Mouse (Mus musculus): ENCODE data around the gene Crocc2.
A peak's percentile ranks its signal among the peaks of the same experiment; 100 is the strongest.

Crocc2 gene

DNA sequence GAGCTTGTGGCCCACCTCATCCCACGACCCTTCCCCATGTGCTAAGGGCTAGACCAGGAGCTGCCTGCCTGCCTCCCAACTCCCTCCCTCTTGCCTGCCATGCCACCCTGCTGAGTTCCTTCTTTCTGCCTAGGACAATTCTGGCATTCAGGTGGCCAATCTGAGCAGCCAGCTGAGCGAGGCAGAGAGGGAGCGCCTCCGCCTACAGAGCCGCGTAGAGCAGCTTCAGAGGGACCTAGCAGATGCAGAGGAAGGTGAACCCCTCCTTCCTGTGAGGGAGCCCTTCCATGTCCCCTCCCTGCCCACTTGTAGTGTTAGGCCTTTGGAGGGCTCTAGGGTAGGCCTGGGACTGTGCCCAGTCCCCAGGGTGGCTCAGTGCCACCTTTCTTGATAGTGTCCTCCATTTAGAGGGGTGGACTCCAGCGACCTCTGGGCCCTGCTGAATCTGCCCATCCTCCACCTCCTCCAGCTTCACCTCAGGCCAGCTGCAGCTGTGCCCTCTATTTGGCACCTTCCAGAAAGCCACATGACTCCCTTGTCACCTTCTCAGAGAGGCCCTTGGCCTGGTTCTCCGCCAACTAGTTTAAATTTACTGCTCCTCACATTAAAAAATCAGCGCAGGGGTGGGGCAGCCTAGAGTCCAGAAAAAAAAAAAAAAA is 48.4 kb downstream of the Crocc2 start:
- no peak for DNase-seq (ENCODE audit: low read depth)

DNA sequence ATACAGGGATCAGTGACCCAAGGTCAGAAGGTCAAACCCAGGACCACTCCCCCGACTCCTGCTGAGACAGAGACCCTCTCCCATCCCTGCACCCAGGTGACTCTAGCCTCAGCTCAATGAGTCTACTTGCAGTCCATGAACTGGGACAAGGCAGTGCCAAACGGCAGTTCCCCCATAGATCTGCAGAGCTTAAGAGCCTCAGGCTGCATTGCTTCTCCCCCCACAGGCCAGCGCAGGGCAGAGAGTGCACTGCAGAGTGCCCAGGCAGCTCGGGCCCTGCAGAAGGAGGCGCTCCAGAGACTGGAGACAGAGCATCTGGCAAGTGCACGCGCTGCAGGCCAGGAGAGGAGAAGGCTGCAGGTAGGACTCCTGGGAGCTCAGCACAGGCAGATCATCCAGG is 49.0 kb downstream of the Crocc2 start:
- no peak for DNase-seq (ENCODE audit: low read depth)

- DNase-seq (ENCODE audit: low read depth) = no peak
Observed at GRCm38 (mm10) chr1:93220776-93221175, 52.3 kb downstream of the Crocc2 start.

- peak; percentile 51 for DNase-seq (ENCODE audit: low read depth)
Observed at GRCm38 (mm10) chr1:93223972-93224371, 55.4 kb downstream of the Crocc2 start.

- no peak for DNase-seq (ENCODE audit: low read depth)
Observed at GRCm38 (mm10) chr1:93225226-93225625, 56.7 kb downstream of the Crocc2 start.

- DNase-seq (ENCODE audit: low read depth) = no peak
Observed at GRCm38 (mm10) chr1:93225731-93226520, 57.4 kb downstream of the Crocc2 start.

GRCm38 (mm10) chr1:93227303-93227975 is 58.9 kb downstream of the Crocc2 start:
- DNase-seq (ENCODE audit: low read depth) = no peak

- DNase-seq (ENCODE audit: low read depth) = no peak
Observed at GRCm38 (mm10) chr1:93227976-93228365, 59.4 kb downstream of the Crocc2 start.

DNA sequence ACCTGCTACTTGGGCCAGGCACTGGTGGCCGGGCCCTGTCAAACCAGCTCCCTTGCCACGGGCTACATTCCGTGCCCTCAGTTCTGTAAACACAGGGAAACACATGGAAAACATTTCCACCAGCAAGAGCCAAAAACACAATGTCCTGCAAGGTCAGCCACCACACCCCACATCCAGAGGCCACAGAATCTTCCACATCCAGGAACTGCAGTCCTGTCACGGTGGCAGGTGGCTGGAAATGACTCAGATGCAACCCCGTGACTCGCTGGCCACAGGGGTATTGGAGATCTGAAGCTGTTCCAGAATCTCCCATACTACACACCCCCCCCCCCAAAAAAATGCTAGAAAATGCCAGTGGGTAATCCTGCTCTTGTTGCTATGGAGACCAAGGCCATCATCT is 60.7 kb downstream of the Crocc2 start:
- no peak for DNase-seq (ENCODE audit: low read depth)

DNA sequence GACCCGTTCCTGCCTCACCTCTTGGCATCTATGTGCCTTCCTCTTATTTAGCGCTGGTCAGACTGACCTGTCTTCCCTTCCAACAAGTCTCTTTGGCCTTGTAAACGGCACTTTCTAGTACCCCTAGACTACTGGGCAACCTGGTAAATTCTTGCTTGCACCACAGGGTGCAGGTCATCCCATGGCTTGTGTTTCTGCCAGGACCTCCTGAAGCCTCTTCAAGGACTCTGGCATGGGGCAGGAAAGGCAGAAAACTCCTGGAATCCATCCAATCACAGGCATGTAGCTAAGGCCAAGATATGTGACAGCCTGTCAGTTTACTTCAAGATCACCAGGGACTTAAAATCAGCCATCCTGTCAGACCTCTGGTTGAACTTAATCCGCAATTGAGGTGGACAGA is 61.1 kb downstream of the Crocc2 start:
- DNase-seq (ENCODE audit: low read depth) = no peak

DNA sequence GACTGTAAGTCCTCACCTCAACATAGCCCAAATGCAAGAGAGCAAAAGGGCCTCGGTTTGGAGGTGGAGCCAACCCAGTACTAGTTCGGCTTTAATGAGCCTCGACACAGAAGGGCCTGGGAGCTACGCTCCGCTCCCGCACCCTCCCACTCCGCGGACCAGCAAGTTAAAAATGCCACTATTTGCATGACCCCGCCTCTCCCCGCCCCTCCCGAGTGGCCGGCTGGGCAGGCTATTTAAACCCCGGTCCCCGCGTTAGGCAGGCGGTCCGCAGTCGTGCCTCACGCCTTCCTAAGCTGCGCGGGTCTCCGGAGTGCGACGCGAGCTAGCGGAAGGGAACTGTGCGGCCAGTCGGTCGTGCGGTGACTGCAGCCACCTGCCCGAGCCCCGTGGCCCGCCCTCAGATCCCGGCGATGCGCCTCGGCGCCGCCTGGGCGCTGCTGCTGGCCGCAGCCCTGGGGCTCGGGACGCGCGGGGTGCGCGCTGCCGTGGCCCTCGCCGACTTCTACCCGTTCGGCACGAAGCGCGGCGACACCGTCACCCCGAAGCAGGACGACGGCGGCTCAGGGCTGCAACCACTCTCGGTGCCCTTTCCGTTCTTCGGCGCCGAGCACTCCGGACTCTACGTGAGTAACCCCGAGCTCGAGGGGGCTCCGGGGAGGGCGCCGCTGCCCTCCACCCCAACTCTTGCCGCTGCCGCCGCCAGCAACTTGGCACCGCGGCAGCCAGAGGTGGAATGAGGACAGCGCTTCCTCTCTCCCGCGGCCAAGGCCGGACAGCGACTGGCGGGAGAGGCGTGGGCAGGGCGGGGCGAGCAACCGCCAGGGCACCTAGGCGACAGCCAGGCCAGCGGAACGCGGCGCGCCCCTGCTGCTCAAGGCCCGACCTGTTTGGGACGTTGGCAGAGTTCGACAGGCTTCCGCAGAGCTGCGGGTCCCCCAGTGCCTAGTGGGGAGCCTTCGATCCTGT is 67.3 kb downstream of the Crocc2 start, which contains the start of gene Sned1:
Gene Sned1, plus strand, starts transcription at position 266 of the 969 bp plus-strand sequence.
- DNase-seq (ENCODE audit: low read depth) = peak; percentile 4

- no peak for DNase-seq (ENCODE audit: low read depth)
Observed at GRCm38 (mm10) chr1:93236545-93236924, 68.0 kb downstream of the Crocc2 start.

DNA sequence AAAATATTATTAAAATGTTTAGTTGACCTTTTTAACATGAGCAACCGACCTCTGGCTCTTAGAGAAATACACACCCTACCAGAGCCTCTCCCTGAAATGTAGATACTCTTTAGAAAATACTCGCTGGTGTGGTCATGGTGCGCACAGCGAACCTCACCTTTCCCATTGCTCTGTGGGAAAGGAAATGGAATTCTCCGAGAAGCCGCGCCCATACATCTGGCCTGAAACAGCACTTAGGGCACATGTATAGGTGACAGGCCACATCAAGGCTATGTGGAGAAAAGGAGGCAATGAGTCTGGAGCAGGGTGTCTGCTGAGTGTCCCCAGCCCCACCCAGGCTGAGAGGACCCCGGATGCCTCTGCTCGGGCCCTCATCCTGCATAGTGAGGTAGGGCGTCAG is 69.2 kb downstream of the Crocc2 start:
- DNase-seq (ENCODE audit: low read depth) = no peak

GRCm38 (mm10) chr1:93238201-93238600 is 69.7 kb downstream of the Crocc2 start:
- DNase-seq (ENCODE audit: low read depth) = no peak

DNA sequence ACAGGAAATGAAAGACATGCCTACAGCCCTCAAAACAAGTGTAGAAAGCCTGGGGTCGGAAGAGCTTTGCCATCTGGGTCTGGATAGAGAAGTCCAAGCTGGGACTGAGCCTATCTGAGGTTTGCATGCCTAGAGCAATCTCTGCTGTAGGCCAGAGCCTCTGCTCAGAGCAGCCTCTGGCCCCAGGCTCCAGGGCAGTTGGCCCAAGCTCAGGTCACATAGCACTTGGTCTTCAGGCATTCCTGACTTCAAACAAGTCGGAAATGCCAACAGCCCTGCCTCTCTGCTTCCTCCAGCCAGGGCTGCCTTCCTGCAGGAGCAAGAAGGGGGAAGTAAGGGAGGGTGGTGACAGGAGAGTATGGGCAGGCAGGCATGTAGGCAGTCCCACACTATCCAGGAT is 77.4 kb downstream of the Crocc2 start:
- no peak for DNase-seq (ENCODE audit: low read depth)

DNA sequence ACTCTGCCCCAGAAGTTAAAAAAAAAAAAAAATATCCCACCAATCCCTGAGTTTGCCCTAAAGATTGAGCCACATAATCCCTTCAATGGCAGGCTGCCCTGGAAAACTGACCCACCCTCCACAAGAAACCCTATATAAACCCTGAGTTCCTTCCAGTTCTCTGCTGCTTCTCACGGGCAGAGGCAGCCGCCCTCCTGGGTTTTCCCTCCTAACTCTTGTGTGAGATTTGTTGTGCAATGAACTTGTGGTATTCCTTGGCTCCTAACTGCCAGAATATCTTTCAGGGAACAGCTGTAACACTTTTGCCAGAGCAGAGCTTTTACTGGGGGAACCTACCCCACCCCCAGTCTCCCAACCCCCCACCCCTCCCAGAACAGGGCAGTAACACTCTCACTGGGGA is 84.1 kb downstream of the Crocc2 start:
- no peak for DNase-seq (ENCODE audit: low read depth)

- DNase-seq (ENCODE audit: low read depth) = no peak
Observed at GRCm38 (mm10) chr1:93255761-93256160, 87.2 kb downstream of the Crocc2 start.

GRCm38 (mm10) chr1:93257560-93257959 is 89.0 kb downstream of the Crocc2 start:
- no peak for DNase-seq (ENCODE audit: low read depth)

DNA sequence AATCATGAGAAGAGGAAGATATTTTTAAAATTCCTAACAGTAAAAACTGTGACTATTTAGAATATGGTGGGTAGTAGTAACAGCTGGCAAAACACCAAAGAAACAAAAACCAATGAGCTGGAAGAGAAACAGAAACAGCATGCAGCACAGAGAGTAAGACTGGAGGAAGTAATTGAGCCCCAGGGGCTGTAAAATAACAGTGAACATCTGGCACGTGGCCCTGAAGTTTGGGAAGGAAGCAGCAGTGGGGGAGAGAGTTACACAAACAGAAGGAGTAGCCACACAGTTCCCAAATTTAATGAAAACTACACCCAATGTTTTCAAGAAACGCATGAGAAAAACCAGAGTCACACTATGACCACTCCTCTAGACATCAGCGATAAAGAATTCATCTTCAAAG is 98.7 kb downstream of the Crocc2 start:
- no peak for DNase-seq (ENCODE audit: low read depth)

DNA sequence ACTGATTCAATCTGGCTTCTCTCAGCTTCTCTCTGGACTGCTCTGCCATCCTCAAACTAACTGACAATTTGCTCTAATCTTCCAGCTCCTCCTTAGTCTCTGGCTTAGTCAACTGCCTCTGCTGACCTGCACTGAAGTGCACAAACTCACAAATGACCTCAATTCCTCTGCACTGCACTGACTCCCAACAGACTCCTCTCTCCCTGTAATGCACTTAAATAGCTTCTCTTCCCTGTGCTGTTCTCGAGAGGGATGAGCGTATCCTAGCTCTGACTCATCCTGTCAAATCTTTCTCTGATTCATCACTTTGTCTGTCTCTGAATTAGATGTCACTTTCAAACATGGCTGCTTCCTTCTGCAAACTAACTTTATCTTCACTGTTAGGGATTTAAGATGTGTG is 99.7 kb downstream of the Crocc2 start:
- no peak for DNase-seq (ENCODE audit: low read depth)

- no peak for DNase-seq (ENCODE audit: low read depth)
Observed at GRCm38 (mm10) chr1:93270516-93271240, 102.2 kb downstream of the Crocc2 start.
